Mouse (Mus musculus) cortical plate, adult 2 months (tissue): ENCODE results near the gene D1Ertd622e.

Source experiments
- CTCF ChIP-seq: fragments of 200-500 bp; IDR thresholded peaks from 2 replicates; pipeline ENCODE4 v1.5.1; 2011; ENCODE audit warnings: mild to moderate bottlenecking, control low read depth, low read length; ENCODE audit not compliant: insufficient read depth; ENCODE audit errors: extremely low read depth
- POLR2A ChIP-seq: fragments of 200-500 bp; IDR thresholded peaks from 2 replicates; pipeline ENCODE4 v1.6.1; 2011; ENCODE audit warnings: mild to moderate bottlenecking, low read length, control low read depth; ENCODE audit not compliant: insufficient read depth; ENCODE audit errors: extremely low read depth

DNA sequence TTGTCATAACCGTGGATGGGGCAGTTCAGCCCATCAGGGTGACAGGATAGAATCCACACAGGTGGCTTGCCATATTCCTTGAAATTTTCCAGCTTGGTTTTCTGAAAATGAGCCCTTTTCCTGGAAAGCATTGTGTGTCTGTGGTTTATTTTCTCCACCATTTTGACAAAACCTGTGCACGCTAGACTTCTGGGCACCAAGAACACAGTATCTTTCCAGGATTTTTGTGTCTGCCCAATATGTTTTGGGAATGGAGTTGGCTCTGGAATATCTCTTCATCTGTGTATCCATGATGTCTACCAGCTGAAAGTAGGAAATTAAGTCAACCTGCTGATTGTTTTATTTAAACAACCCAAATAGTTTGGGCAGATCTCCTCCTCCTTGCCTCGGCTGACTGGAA lies 99.0 kb downstream of the D1Ertd622e start:
- TF ChIP-seq CTCF (no peak), POLR2A (no peak)
